Mouse (Mus musculus): ENCODE results near the gene Ctse.

The Ctse gene

GRCm38 (mm10) chr1:131652670-131653443 is 14.8 kb downstream of the Ctse start:
- DNase-seq (ENCODE audit: low read depth, low spot score): no peak

- no peak for DNase-seq (ENCODE audit: low read depth, low spot score)
Measured at GRCm38 (mm10) chr1:131655601-131656000, 17.5 kb downstream of the Ctse start.

- DNase-seq (ENCODE audit: low read depth, low spot score): peak; percentile 72
Measured at GRCm38 (mm10) chr1:131657945-131658354, 19.8 kb downstream of the Ctse start.

GRCm38 (mm10) chr1:131659512-131660085 is 21.5 kb downstream of the Ctse start:
- no peak for DNase-seq (ENCODE audit: low read depth, low spot score)

- no peak for DNase-seq (ENCODE audit: low read depth, low spot score)
Measured at GRCm38 (mm10) chr1:131660266-131660665, 22.2 kb downstream of the Ctse start.

- DNase-seq (ENCODE audit: low read depth, low spot score): no peak
Measured at GRCm38 (mm10) chr1:131660716-131661472, 22.8 kb downstream of the Ctse start.

GRCm38 (mm10) chr1:131661749-131662148 is 23.6 kb downstream of the Ctse start:
- DNase-seq (ENCODE audit: low read depth, low spot score): no peak

GRCm38 (mm10) chr1:131663286-131663995 is 25.3 kb downstream of the Ctse start:
- DNase-seq (ENCODE audit: low read depth, low spot score): no peak

- no peak for DNase-seq (ENCODE audit: low read depth, low spot score)
Measured at GRCm38 (mm10) chr1:131664136-131664535, 26.0 kb downstream of the Ctse start.

- DNase-seq (ENCODE audit: low read depth, low spot score): no peak
Measured at GRCm38 (mm10) chr1:131665886-131666285, 27.8 kb downstream of the Ctse start.

- DNase-seq (ENCODE audit: low read depth, low spot score): no peak
Measured at GRCm38 (mm10) chr1:131671113-131671512, 33.0 kb downstream of the Ctse start.

GRCm38 (mm10) chr1:131672361-131672760 is 34.3 kb downstream of the Ctse start:
- DNase-seq (ENCODE audit: low read depth, low spot score): no peak

GRCm38 (mm10) chr1:131679644-131680043 is 41.5 kb downstream of the Ctse start:
- DNase-seq (ENCODE audit: low read depth, low spot score): no peak

GRCm38 (mm10) chr1:131687739-131688138 is 49.6 kb downstream of the Ctse start:
- no peak for DNase-seq (ENCODE audit: low read depth, low spot score)

- DNase-seq (ENCODE audit: low read depth, low spot score): no peak
Measured at GRCm38 (mm10) chr1:131688475-131688874, 50.4 kb downstream of the Ctse start, which contains the start of gene Rab7b. TSS of gene Rab7b (plus strand) at chr1:131688695.

- DNase-seq (ENCODE audit: low read depth, low spot score): no peak
Measured at GRCm38 (mm10) chr1:131689016-131689415, 50.9 kb downstream of the Ctse start.

GRCm38 (mm10) chr1:131689899-131690298 is 51.8 kb downstream of the Ctse start:
- no peak for DNase-seq (ENCODE audit: low read depth, low spot score)

- DNase-seq (ENCODE audit: low read depth, low spot score): no peak
Measured at GRCm38 (mm10) chr1:131690435-131690834, 52.3 kb downstream of the Ctse start.

- DNase-seq (ENCODE audit: low read depth, low spot score): no peak
Measured at GRCm38 (mm10) chr1:131691356-131691755, 53.2 kb downstream of the Ctse start.

GRCm38 (mm10) chr1:131695308-131695707 is 57.2 kb downstream of the Ctse start:
- no peak for DNase-seq (ENCODE audit: low read depth, low spot score)

- no peak for DNase-seq (ENCODE audit: low read depth, low spot score)
Measured at GRCm38 (mm10) chr1:131696325-131696724, 58.2 kb downstream of the Ctse start.

GRCm38 (mm10) chr1:131698770-131699169 is 60.7 kb downstream of the Ctse start:
- DNase-seq (ENCODE audit: low read depth, low spot score): no peak

All from c-Kit-negative CD71-positive TER-119-positive erythroid progenitor cells, embryonic 14.5 days (primary cell).